Mouse (Mus musculus) layer of hippocampus, postnatal 36 days (tissue): ENCODE results near the gene Dll4. TPM values are rescaled to one million over a fixed set of nuclear protein-coding genes. Genes with fewer than 3 reads are reported as not detected.

Experiments
- DNase-seq, 2 experiments: peaks; one replicate each; pipeline ENCODE4 v3.0.0; 2022
- total RNA-seq, 2 experiments: library from RNA; stranded (reverse); gene quantifications; 2 replicates each; pipeline ENCODE4 v1.2.3; 2021

Gene Dll4
- total RNA-seq, 2 experiments from 2014 or later, result 2.7 TPM

- no peak for DNase-seq
These were observed 13.1 kb upstream of the Dll4 start for GRCm38 (mm10) chr2:119312380-119312958.

- no peak for DNase-seq
These were observed 11.7 kb upstream of the Dll4 start for GRCm38 (mm10) chr2:119313780-119314479.

GRCm38 (mm10) chr2:119314742-119315310 is 10.8 kb upstream of the Dll4 start:
- no peak for DNase-seq

- DNase-seq, result no peak
These were observed 7.4 kb upstream of the Dll4 start for GRCm38 (mm10) chr2:119318043-119318710.

- DNase-seq, result no peak
These were observed 5.0 kb upstream of the Dll4 start for GRCm38 (mm10) chr2:119320571-119320970.

GRCm38 (mm10) chr2:119321771-119322586 is 3.6 kb upstream of the Dll4 start:
- DNase-seq, result no peak

- DNase-seq, result peak; percentile 74
These were observed 2.8 kb upstream of the Dll4 start for GRCm38 (mm10) chr2:119322587-119323300.

GRCm38 (mm10) chr2:119323866-119324575 is 1.6 kb upstream of the Dll4 start:
- DNase-seq, result no peak

- no peak for DNase-seq
These were observed 837 bp upstream of the Dll4 start for GRCm38 (mm10) chr2:119324576-119325318.

GRCm38 (mm10) chr2:119326161-119327101 is 847 bp downstream of the Dll4 start:
- DNase-seq, result no peak

- DNase-seq, result no peak
These were observed 1.5 kb downstream of the Dll4 start for GRCm38 (mm10) chr2:119327102-119327480.

GRCm38 (mm10) chr2:119327942-119328526 is 2.5 kb downstream of the Dll4 start:
- no peak for DNase-seq

- DNase-seq, result no peak
These were observed 3.0 kb downstream of the Dll4 start for GRCm38 (mm10) chr2:119328546-119328945.

GRCm38 (mm10) chr2:119329123-119329817 is 3.7 kb downstream of the Dll4 start:
- DNase-seq, result no peak

GRCm38 (mm10) chr2:119330795-119331194 is 5.2 kb downstream of the Dll4 start:
- no peak for DNase-seq

- DNase-seq, result no peak
These were observed 6.6 kb downstream of the Dll4 start for GRCm38 (mm10) chr2:119332177-119332661.

GRCm38 (mm10) chr2:119334135-119334534 is 8.6 kb downstream of the Dll4 start:
- DNase-seq, result no peak

GRCm38 (mm10) chr2:119334964-119335525 is 9.5 kb downstream of the Dll4 start:
- DNase-seq, result no peak
